Mouse (Mus musculus): Measurements from ENCODE around the gene Ptafr.

DNA sequence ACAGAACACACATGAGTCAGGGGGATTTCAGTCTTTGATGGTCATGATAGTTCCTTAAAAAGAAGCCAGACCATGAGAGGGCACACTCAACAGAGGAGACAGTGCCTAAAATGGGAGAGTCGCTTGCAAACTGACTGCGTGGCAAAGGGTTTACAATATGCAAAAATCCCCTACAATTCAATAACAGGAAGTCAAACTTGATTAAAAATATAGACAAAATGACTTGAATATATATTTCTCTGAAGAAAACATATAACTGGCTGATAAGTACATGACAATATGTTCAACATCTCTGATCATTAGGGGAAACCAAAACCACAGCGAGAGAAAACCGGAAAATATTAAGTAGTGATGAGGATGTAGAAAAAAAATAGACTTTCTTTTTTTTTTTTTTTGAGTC, 22.4 kb downstream of the Ptafr start:
- TF ChIP-seq CTCF (IDR thresholded peaks at IDR 0.05; ENCODE audit: borderline replicate concordance, insufficient read depth, low read depth, low read length) (no peak), POLR2A (IDR thresholded peaks at IDR 0.05; ENCODE audit: borderline replicate concordance, insufficient read depth, low read length) (no peak)

Data from cerebellum, adult 2 months (tissue).